Mouse (Mus musculus) intestine, postnatal 0 days (tissue): ENCODE measurements around the gene Rasl11b. TPM values are rescaled to one million over a fixed set of nuclear protein-coding genes. Genes with fewer than 3 reads are reported as not detected.
A peak's percentile ranks its signal among the peaks of the same experiment; 100 is the strongest.

Experiments
- ATAC-seq: fragments of 200-750 bp; cut with Nextera tagmentation; 2 replicates; pipeline ENCODE4 v1.8.0; 2017; ENCODE audit warnings: mild to moderate bottlenecking, moderate TSS enrichment, moderate library complexity
- H3K27ac ChIP-seq: fragments of 300-500 bp; sonication (generic); 2 replicates; pipeline ENCODE4 v1.5.1; 2014; ENCODE audit warnings: mild to moderate bottlenecking, low read depth, low read length, moderate library complexity
- H3K27me3 ChIP-seq: fragments of 300-500 bp; sonication (generic); replicated peaks from 2 replicates; pipeline ENCODE4 v1.6.1; 2014; ENCODE audit warnings: low read length, mixed read lengths; ENCODE audit not compliant: control insufficient read depth, insufficient read depth
- H3K36me3 ChIP-seq: fragments of 300-500 bp; sonication (generic); 2 replicates; pipeline ENCODE4 v1.6.1; 2014; ENCODE audit warnings: mild to moderate bottlenecking, moderate library complexity; ENCODE audit not compliant: control insufficient read depth, insufficient read depth
- H3K4me1 ChIP-seq: fragments of 300-500 bp; sonication (generic); replicated peaks from 2 replicates; pipeline ENCODE4 v1.6.1; 2014; ENCODE audit warnings: antibody characterized with exemption, low read length, mixed read lengths; ENCODE audit not compliant: control insufficient read depth, insufficient read depth
- H3K4me2 ChIP-seq: fragments of 300-500 bp; sonication (generic); replicated peaks from 2 replicates; pipeline ENCODE4 v1.6.1; 2014; ENCODE audit warnings: low read depth, mild to moderate bottlenecking, moderate library complexity
- H3K4me3 ChIP-seq: fragments of 300-500 bp; sonication (generic); 2 replicates; pipeline ENCODE4 v1.5.1; 2014; ENCODE audit warnings: low read depth, low read length
- H3K9ac ChIP-seq: fragments of 300-500 bp; sonication (generic); 2 replicates; pipeline ENCODE4 v1.6.1; 2014; ENCODE audit warnings: mild to moderate bottlenecking, low read depth, low read length
- H3K9me3 ChIP-seq: fragments of 300-500 bp; sonication (generic); 2 replicates; pipeline ENCODE4 v1.6.1; 2016; ENCODE audit warnings: mixed run types; ENCODE audit not compliant: control insufficient read depth
- CTCF ChIP-seq: sonication (generic); IDR thresholded peaks from 2 replicates; pipeline ENCODE4 v1.5.1; 2016; ENCODE audit warnings: low read depth, mild to moderate bottlenecking, control low read depth, antibody characterized with exemption, moderate library complexity
- WGBS: fragments of 180-500 bp; shearing (Covaris S2); extraction: QIAGEN DNeasy Blood & Tissue Kit; methylation state at CpG from one replicate; pipeline ENCODE4 v1.1.7; 2014; 5-methylcytosine and 5-hydroxymethylcytosine counted together
- polyA plus RNA-seq: library from polyadenylated mRNA; unstranded; fragments of >200 nt; fragmentation: Nextera tagmentation; extraction: Ambion mirVana; gene quantifications from 2 replicates; pipeline ENCODE4 v1.2.1, GENCODE M21; 2015

Gene Rasl11b
- polyA plus RNA-seq, 1 experiment from 2014 or later = 19.4 TPM

DNA sequence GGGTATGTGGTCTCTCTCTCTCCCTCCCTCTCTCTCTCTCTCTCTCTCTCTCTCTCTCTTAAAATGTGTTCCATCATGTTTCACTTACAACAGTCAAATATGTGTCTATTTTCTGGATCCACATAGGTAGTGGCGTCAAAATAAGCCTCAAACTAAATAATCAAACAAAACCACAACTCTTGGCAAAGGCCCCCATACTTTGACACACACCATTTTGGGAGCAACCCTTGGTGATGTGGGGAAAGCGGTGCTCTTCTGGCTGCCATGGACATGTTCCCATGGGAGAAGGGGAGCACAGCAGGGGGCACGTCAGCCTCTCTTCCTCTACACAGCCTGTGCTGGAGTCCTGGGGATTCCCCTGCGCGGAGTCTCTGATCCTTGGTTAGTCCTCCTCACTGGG, 4.2 kb upstream of the Rasl11b start:
- H3K4me2 ChIP-seq = no peak overlapping the region
- H3K9ac ChIP-seq = no peak overlapping the region
- WGBS = 87% methylated on average over 5 of the region's 5 CpGs
- H3K4me1 ChIP-seq = 0 out of 2 replicates have a peak, but pooled peaks cover 3% of the 10 kb centered on the region
- no peak overlapping the region for H3K4me3 ChIP-seq
- H3K27me3 ChIP-seq = no peaks in the 10 kb centered on the region
- no peaks in the 10 kb centered on the region for H3K36me3 ChIP-seq
- no peaks in the 10 kb centered on the region for H3K9me3 ChIP-seq
- no peak for ATAC-seq
- no peak overlapping the region for H3K27ac ChIP-seq
- no peak for TF ChIP-seq CTCF

DNA sequence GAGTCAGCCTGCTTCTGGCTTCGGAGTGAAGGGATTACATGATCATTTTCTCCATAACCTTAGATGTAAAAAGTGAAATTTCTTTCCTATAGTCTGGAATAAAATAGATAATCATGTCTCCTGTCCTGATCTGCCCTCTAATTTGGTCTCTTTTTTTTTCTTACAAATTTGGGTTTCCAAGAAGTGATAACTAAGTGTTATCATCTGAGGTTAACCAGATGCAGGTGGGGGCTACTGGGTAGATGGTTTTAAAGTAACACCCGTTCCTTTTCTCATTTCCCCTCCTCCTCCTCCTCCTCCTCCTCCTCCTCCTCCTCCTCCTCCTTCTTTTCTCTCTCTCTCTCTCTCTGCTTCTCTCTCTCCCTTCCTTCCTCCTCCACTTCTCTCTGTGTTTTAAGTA, 2.1 kb upstream of the Rasl11b start:
- H3K27me3 ChIP-seq = no peaks in the 10 kb centered on the region
- peaks cover 7% of the 10 kb centered on the region for H3K36me3 ChIP-seq
- no peak overlapping the region for H3K27ac ChIP-seq
- H3K9ac ChIP-seq = no peak overlapping the region
- ATAC-seq = no peak
- 61% methylated on average over 2 of the region's 2 CpGs for WGBS
- no peak overlapping the region for H3K4me3 ChIP-seq
- no peak for TF ChIP-seq CTCF
- 0 out of 2 replicates have a peak, but pooled peaks cover 3% of the 10 kb centered on the region for H3K4me1 ChIP-seq
- peak overlapping the region; percentile 98; the same call in 1 of the 2 replicates for H3K4me2 ChIP-seq
- no peaks in the 10 kb centered on the region for H3K9me3 ChIP-seq

- Histone ChIP-seq H3K36me3 (peaks cover 13% of the 10 kb centered on the region), H3K4me2 (peak overlapping the region; percentile 98)
- WGBS = 31% methylated on average over 7 of the region's 7 CpGs
Measured at GRCm38 (mm10) chr5:74193626-74194025, 1.5 kb upstream of the Rasl11b start.

DNA sequence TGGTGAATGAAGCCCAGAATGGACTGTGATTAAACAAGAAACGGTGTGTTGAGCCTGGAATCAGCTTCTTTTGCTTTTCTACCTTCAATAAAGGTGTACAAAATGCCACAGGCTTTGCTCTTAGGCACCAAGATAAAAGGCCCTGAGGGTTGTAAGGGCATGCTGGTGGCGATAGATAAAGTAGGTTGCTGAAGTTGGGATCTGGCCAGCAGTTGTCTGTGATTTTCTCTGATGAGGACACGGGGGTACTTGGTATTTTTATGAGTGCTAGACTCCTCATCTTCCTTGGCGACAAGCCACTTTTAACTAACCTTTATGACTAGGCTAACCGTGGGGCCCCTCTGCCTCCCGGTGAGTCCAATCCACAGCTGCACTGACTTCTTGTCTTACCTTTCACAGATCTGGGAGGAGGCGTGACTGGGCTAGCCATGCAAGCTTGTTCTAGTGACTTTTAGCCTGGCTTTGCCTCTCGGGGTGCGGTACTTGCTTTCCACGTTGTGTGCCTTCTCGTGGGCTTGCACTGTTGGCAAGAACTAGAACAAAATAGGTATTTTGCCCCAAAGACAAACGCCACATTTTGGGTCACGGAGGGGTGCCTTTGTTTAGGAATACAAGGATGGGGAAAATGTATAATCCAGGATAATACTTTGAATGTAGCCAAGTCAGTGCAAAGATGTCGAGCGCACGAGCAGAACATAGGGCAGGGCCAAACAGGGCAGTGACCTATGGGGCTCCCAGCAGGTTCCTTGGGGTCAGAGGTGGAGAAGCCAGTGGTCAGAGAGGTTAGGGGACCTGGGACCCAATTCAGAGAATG, 852 bp upstream of the Rasl11b start:
- H3K4me2 ChIP-seq = peak overlapping the region; percentile 98
- peak overlapping the region; percentile 80 for H3K4me3 ChIP-seq
- H3K9ac ChIP-seq = peak overlapping the region; percentile 80
- 0 out of 2 replicates have a peak, but pooled peaks cover 3% of the 10 kb centered on the region for H3K4me1 ChIP-seq
- no peak for TF ChIP-seq CTCF
- H3K27me3 ChIP-seq = no peaks in the 10 kb centered on the region
- ATAC-seq = peak; percentile 65
- H3K9me3 ChIP-seq = no peaks in the 10 kb centered on the region
- 22% methylated on average over 16 of the region's 16 CpGs for WGBS
- peak overlapping the region; percentile 72 for H3K27ac ChIP-seq
- peaks cover 16% of the 10 kb centered on the region for H3K36me3 ChIP-seq

More at GRCm38 (mm10) chr5:74193626-74194025, 1.5 kb upstream of the Rasl11b start:
- Histone ChIP-seq H3K9me3 (no peaks in the 10 kb centered on the region), H3K9ac (no peak overlapping the region), H3K27ac (peak overlapping the region; percentile 72; the same call in 1 of the 2 replicates), H3K4me1 (0 out of 2 replicates have a peak, but pooled peaks cover 3% of the 10 kb centered on the region), H3K4me3 (no peak overlapping the region), H3K27me3 (no peaks in the 10 kb centered on the region)
- ATAC-seq = peak; percentile 57
- no peak for TF ChIP-seq CTCF

- Histone ChIP-seq H3K9me3 (no peaks in the 10 kb centered on the region), H3K4me2 (peak overlapping the region; percentile 98), H3K36me3 (peaks cover 21% of the 10 kb centered on the region), H3K27ac (peak overlapping the region; percentile 50; the same call in 1 of the 2 replicates), H3K4me3 (peak overlapping the region; percentile 80), H3K9ac (peak overlapping the region; percentile 80), H3K4me1 (0 out of 2 replicates have a peak, but pooled peaks cover 3% of the 10 kb centered on the region), H3K27me3 (no peaks in the 10 kb centered on the region)
- ATAC-seq = no peak
- WGBS = 2% methylated on average over 27 of the region's 27 CpGs
- TF ChIP-seq CTCF = no peak
Measured at GRCm38 (mm10) chr5:74195614-74196306, 674 bp downstream of the Rasl11b start.

- TF ChIP-seq CTCF = peak; percentile 52
- no peaks in the 10 kb centered on the region for H3K27me3 ChIP-seq
- peak overlapping the region; percentile 80 for H3K4me3 ChIP-seq
- 7% methylated on average over 4 of the region's 4 CpGs for WGBS
- H3K9me3 ChIP-seq = no peaks in the 10 kb centered on the region
- H3K27ac ChIP-seq = no peak overlapping the region
- H3K4me1 ChIP-seq = 0 out of 2 replicates have a peak, but pooled peaks cover 3% of the 10 kb centered on the region
- ATAC-seq = no peak
- 0 out of 2 replicates have a peak overlapping the region, but pooled peaks have one; percentile 80 for H3K9ac ChIP-seq
- peak overlapping the region; percentile 98 for H3K4me2 ChIP-seq
- H3K36me3 ChIP-seq = peaks cover 21% of the 10 kb centered on the region
Measured at GRCm38 (mm10) chr5:74196307-74196618, 1.2 kb downstream of the Rasl11b start.
